In the genomic region with DNA sequence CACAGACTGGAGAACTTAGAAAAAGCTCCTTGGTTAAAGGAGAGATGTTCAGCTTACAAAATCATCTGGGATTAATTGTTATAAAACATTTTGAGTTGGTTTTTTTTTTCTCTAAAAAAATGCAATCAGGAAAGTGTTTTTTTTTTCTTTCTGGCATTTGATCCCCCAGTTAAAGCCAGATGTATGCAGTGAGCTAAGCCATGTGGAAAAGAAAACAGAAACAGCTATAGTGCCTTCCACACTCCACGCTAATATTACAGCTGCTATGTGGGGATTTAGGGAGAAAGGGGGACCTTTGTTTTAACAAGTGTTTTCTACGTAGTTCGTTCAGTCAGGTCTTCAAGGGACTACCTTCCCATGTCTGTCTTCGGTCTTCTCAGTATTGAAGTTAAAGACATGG, we compare ENCODE assay signal across 17 mouse cellular contexts.
"Had no signal": no experiment of that assay in that cellular context is flagged by ENCODE, and none has a peak within 500 bp of the region (broad histone marks: within the 10 kb centered on the region; RNA-seq: fewer than 3 reads in every experiment).

No protein-coding gene starts in this region.

- H3K27me3 ChIP-seq: lung, embryonic 15.5 days; megakaryocyte, embryonic 14.5 days; midbrain, embryonic 12.5 days; midbrain, embryonic 15.5 days; neural tube, embryonic 12.5 days; stomach, embryonic 15.5 days had no signal

- ATAC-seq: liver, postnatal 0 days; lung, postnatal 0 days; midbrain, embryonic 15.5 days had no signal

- H3K9ac ChIP-seq: liver, postnatal 0 days; lung, embryonic 15.5 days; midbrain, embryonic 12.5 days; midbrain, embryonic 15.5 days; neural tube, embryonic 12.5 days; stomach, embryonic 15.5 days had no signal

- H3K4me3 ChIP-seq: lung, embryonic 15.5 days; megakaryocyte, embryonic 14.5 days; midbrain, embryonic 12.5 days; midbrain, embryonic 15.5 days; neural tube, embryonic 12.5 days; stomach, embryonic 15.5 days had no signal

- H3K9me3 ChIP-seq: lung, embryonic 15.5 days; megakaryocyte, embryonic 14.5 days; midbrain, embryonic 12.5 days; midbrain, embryonic 15.5 days; neural tube, embryonic 12.5 days; stomach, embryonic 15.5 days had no signal

- H3K4me2 ChIP-seq: lung, embryonic 15.5 days; midbrain, embryonic 12.5 days; midbrain, embryonic 15.5 days; neural tube, embryonic 12.5 days; stomach, embryonic 15.5 days had no signal

- H3K4me1 ChIP-seq: lung, embryonic 15.5 days; megakaryocyte, embryonic 14.5 days; midbrain, embryonic 15.5 days; neural tube, embryonic 12.5 days; stomach, embryonic 15.5 days had no signal

- H3K27ac ChIP-seq: lung, embryonic 15.5 days; macrophage; midbrain, embryonic 12.5 days; midbrain, embryonic 15.5 days; neural tube, embryonic 12.5 days; stomach, embryonic 15.5 days; stomach, postnatal 0 days had no signal

- DNase-seq: liver, postnatal 0 days; lung, adult 2 months; lung, postnatal 14 days; lung, postnatal 36 days; right cerebral cortex, postnatal 14 days; thymus, adult 2 months; thymus, postnatal 25 days; thymus, postnatal 4 days had no signal

- H3K36me3 ChIP-seq: lung, embryonic 15.5 days; midbrain, embryonic 12.5 days; midbrain, embryonic 15.5 days; neural tube, embryonic 12.5 days; stomach, embryonic 15.5 days had no signal
